ENCODE assay signal across 8 mouse cellular contexts in genomic region chr19:59943322-59943871, GRCm38 (mm10). TPM values are rescaled to one million over a fixed set of nuclear protein-coding genes. Genes with fewer than 3 reads are reported as not detected.
DNase-seq lines count a peak whose midpoint lies in the region; ATAC-seq lines count a peak whose summit lies in the region.

Gene Rab11fip2, minus strand, starts transcription at chr19:59943654.

- no peaks in the 10 kb centered on the region for H3K36me3 ChIP-seq in hindbrain, embryonic 14.5 days (replicated peaks; ENCODE audit: control insufficient read depth, insufficient read depth)

- peak within 1 kb of the TSS; percentile 94 for H3K27ac ChIP-seq in hindbrain, embryonic 14.5 days

- no peaks in the 10 kb centered on the region for H3K27me3 ChIP-seq in hindbrain, embryonic 14.5 days (ENCODE audit: control insufficient read depth, insufficient read depth, low read length)

- H3K4me2 ChIP-seq in hindbrain, embryonic 14.5 days (replicated peaks) = peak within 1 kb of the TSS; percentile 68

- ATAC-seq in hindbrain, embryonic 14.5 days (ENCODE audit: low FRiP score) = peak; percentile 98

- H3K9me3 ChIP-seq in hindbrain, embryonic 14.5 days (ENCODE audit: control insufficient read depth, low read length) = no peaks in the 10 kb centered on the region

- H3K9ac ChIP-seq in hindbrain, embryonic 14.5 days = peak within 1 kb of the TSS; percentile 94

- peak; percentile 84 for DNase-seq in R1 (ENCODE audit: low read depth, low spot score)
- peak; percentile 89 to 92 for DNase-seq in cerebellum, postnatal 14 days
- DNase-seq in frontal cortex, postnatal 25 days (ENCODE audit: low spot score in 2 of 2) = peak; percentile 69 to 71
- DNase-seq in hindbrain, embryonic 14.5 days (ENCODE audit: low spot score) = peak; percentile 85
- peak; percentile 86 to 89 for DNase-seq in layer of hippocampus, postnatal 36 days
- peak; percentile 77 for DNase-seq in lung, postnatal 25 days (ENCODE audit: low spot score)
- DNase-seq in retina, adult 2 months (ENCODE audit: low read depth, low spot score) = peak; percentile 78
- peak; percentile 87 for DNase-seq in thymus, postnatal 25 days

- peaks cover 27% of the 10 kb centered on the region for H3K4me1 ChIP-seq in hindbrain, embryonic 14.5 days (replicated peaks; ENCODE audit: control insufficient read depth, insufficient read depth, low read length)

- under 1% methylated on average over 61 of the region's 72 CpGs for WGBS in hindbrain, embryonic 14.5 days

- H3K4me3 ChIP-seq in hindbrain, embryonic 14.5 days (replicated peaks; ENCODE audit: low read length) = peak within 1 kb of the TSS; percentile 86

RNA-seq across cellular contexts. Expression of gene Rab11fip2, which starts in this region (rescaled TPM):
- polyA plus RNA-seq in hindbrain, embryonic 14.5 days (2014; fragmentation: Nextera tagmentation; extraction: Ambion mirVana) = 10.3 and 13.1 TPM in 2 replicates
- total RNA-seq in layer of hippocampus, postnatal 36 days (2021) = 10 to 100 TPM; 72.0 to 77.8 TPM

Comparison
In these comparisons a context has a peak if more than half of its experiments do, and no peak if none do; other contexts are left out.
1. Peak in every context shown above with its lines: DNase-seq, ATAC-seq, H3K4me3 ChIP-seq and H3K27ac ChIP-seq.